Mouse (Mus musculus) ovary, postnatal 36 days (tissue): ENCODE data around the gene Nop14.
A peak's percentile ranks its signal among the peaks of the same experiment; 100 is the strongest.

Experiments
- DNase-seq: peaks from one replicate; pipeline ENCODE4 v3.0.0; 2022; ENCODE audit warnings: low spot score, mixed read lengths

The Nop14 gene

GRCm38 (mm10) chr5:34659686-34660590, at the start of gene Nop14, which contains the start of gene Grk4:
Gene Nop14 (minus strand): TSS chr5:34660148.
Gene Grk4 (plus strand): TSS chr5:34660379.
- peak; percentile 98 for DNase-seq

- no peak for DNase-seq
Measured at GRCm38 (mm10) chr5:34708436-34708835, 48.5 kb upstream of the Nop14 start.

- no peak for DNase-seq
Measured at GRCm38 (mm10) chr5:34695521-34695920, 35.6 kb upstream of the Nop14 start.

- no peak for DNase-seq
Measured at GRCm38 (mm10) chr5:34692782-34693181, 32.8 kb upstream of the Nop14 start.

GRCm38 (mm10) chr5:34689868-34690267, 29.9 kb upstream of the Nop14 start:
- no peak for DNase-seq

GRCm38 (mm10) chr5:34670280-34670679, 10.3 kb upstream of the Nop14 start:
- DNase-seq = no peak

GRCm38 (mm10) chr5:34669493-34669892, 9.5 kb upstream of the Nop14 start:
- no peak for DNase-seq

GRCm38 (mm10) chr5:34663231-34663630, 3.3 kb upstream of the Nop14 start:
- no peak for DNase-seq

- DNase-seq = no peak
Measured at GRCm38 (mm10) chr5:34661909-34662308, 2.0 kb upstream of the Nop14 start.

- DNase-seq = no peak
Measured at GRCm38 (mm10) chr5:34660591-34661130, 713 bp upstream of the Nop14 start.

GRCm38 (mm10) chr5:34657556-34657955, 2.4 kb downstream of the Nop14 start:
- DNase-seq = no peak

- DNase-seq = no peak
Measured at GRCm38 (mm10) chr5:34654881-34655280, 5.1 kb downstream of the Nop14 start.

GRCm38 (mm10) chr5:34652961-34653360, 7.0 kb downstream of the Nop14 start:
- DNase-seq = no peak

- peak; percentile 45 for DNase-seq
Measured at GRCm38 (mm10) chr5:34647581-34647980, 12.4 kb downstream of the Nop14 start.

- DNase-seq = no peak
Measured at GRCm38 (mm10) chr5:34642932-34643331, 17.0 kb downstream of the Nop14 start.

GRCm38 (mm10) chr5:34641991-34642390, 18.0 kb downstream of the Nop14 start:
- DNase-seq = no peak

- no peak for DNase-seq
Measured at GRCm38 (mm10) chr5:34637591-34638156, 22.3 kb downstream of the Nop14 start.

- DNase-seq = peak; percentile 82
Measured at GRCm38 (mm10) chr5:34636481-34637287, 23.3 kb downstream of the Nop14 start, which contains the start of gene Mfsd10. Gene Mfsd10 (minus strand): TSS chr5:34637212.

- no peak for DNase-seq
Measured at GRCm38 (mm10) chr5:34635665-34636192, 24.2 kb downstream of the Nop14 start.

GRCm38 (mm10) chr5:34634746-34635400, 25.1 kb downstream of the Nop14 start:
- no peak for DNase-seq

GRCm38 (mm10) chr5:34633641-34634040, 26.3 kb downstream of the Nop14 start:
- peak; percentile 42 for DNase-seq
